Mouse (Mus musculus) thymus, postnatal 4 days (tissue): Measurements from ENCODE around the gene Tsku.

ENCODE experiments used
- DNase-seq: peaks from one replicate; pipeline ENCODE4 v3.0.0; 2021

Tsku gene

DNA sequence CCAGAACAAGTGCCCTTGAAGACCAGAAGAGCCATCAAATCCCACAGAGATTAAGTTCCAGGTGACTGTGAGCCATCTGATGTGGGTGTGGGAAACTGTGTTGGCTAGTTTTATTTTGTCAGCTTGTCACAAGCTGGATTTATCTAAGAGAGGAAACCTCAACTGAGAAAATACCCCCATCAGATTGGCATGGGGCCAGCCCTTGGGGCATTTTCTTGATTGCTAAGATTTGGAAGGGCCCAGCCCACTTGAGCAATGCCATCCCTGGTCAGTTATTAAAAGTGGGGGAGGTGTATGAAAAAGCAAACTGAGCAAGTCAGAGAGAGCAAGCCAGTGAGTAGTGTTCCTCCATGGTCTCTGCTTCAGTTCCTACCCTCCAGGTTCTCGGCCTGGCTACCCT lies 36.9 kb downstream of the Tsku start:
- no peak for DNase-seq

- no peak for DNase-seq
Observed at GRCm38 (mm10) chr7:98323288-98324019, 37.7 kb downstream of the Tsku start.

DNA sequence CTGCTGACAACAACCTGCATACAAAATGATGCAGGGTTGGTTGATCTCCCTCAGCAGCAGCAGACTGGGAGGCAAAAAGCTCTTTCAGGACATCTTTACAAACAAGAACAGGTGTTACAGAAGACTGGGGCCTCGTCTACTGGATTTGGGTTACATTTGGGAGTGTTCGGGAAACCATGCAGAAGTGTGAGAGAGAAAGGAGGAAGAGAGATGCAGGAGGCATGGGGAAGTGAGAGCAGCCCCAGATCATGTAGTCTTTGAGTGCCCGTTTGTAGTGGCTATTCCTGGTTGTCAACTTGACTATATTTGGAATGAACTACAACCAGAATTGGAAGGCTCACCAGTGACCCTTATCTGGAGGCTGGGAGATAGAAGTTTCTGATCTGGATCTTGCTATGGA lies 38.7 kb downstream of the Tsku start:
- DNase-seq = no peak

- no peak for DNase-seq
Observed at GRCm38 (mm10) chr7:98321083-98321482, 40.0 kb downstream of the Tsku start, which contains the start of gene Acer3. Gene Acer3, minus strand, starts transcription at chr7:98321208.

DNA sequence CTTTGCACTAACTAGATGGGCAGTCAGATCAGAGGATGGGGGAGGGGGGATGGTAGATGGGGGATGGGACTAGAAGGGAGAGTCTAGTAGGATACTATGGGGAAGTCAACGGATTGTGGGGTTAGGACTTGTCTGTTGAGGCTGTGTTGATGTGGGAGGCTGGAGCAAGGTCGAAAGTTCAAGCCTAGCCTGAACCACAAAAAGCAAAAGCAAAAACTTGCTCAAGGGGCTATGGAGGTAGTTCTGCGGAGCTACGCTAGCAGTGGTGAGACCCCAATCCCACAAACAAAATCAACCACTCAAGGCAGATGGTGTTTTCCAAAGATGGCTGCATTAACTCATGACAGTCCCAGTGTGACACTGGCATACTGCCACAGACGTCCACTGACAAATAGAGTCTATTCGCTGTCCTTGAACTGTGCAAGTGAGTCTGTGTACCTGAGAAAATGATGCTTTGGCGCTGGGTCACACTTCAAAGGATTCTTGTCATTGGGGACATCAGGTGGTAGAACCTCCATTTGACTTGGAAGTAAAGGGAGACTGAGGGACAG lies 41.0 kb downstream of the Tsku start:
- DNase-seq = no peak

DNA sequence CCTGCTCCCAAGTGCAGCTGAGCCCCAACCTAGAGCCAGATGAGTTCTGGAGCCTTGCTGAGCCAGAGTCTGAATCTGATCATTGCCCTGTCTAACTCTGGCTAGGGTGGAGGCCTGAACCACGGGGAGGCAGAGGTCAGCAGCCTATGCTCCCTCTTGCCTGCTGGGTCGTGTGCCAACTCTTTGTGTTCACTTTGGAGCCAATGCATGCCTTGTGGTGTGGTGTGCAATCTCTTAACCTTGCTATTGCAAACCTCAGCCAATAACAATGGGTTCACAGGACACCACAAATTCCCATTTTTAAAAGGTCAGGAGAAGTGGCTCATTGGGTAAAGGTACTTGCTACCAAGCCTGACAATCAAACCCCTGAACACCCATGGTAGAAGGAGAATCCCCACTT lies 44.6 kb downstream of the Tsku start:
- no peak for DNase-seq

- no peak for DNase-seq
Observed at GRCm38 (mm10) chr7:98315087-98315486, 46.0 kb downstream of the Tsku start.

DNA sequence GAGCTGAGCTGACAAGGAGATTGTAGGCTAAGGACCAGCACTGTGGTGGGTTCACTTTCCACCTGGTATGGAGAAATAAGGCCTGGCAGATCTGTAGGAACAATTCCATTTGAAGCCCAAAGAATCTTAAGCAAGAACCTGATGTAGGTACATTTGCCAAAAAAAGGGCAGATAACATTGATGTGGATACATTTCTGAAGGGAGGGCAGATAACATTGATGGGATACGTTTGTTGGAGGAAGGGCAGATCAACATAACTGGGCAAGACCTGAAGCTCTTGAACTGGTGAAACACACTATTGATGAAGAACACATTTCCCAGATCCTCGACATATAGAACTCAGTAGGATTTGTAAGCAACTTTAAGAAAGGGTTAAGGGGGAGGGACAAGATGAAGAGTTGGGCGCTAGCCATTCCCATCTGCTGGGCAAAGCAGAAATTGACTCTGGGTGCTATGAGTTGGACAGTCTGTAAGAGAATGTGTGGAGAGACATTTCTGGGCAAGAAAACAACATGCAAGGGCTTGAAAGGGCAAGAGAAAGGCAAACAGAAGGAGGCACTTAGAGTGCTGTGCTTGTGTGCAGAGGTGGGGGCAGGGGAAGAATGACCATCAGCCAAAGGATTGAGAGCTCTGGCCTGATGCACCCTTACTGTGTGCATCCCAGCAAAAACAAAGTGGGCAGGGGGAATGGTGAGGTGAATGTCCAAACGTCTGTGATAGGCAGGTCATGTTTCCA lies 48.8 kb downstream of the Tsku start:
- no peak for DNase-seq

DNA sequence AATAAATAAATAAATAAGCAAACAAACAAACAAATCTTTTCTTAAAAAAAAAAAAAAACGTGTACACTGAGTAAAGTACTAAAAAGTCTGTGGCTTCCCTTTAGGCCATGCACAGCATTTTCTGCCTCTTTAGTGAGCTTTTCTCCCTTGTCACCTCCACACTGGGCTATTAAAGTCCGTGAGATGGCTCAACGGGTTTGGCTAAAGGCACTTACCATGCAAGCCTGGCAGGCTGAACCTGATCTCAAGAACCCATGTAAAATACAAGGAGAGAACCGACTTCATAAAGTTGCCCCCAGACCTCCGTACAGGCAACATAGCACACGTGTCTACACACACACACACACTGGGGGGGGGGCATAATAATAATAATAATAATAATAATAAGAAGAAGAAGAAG lies 50.9 kb downstream of the Tsku start:
- DNase-seq = no peak

GRCm38 (mm10) chr7:98309219-98310030 lies 51.7 kb downstream of the Tsku start:
- DNase-seq = peak; percentile 98

DNA sequence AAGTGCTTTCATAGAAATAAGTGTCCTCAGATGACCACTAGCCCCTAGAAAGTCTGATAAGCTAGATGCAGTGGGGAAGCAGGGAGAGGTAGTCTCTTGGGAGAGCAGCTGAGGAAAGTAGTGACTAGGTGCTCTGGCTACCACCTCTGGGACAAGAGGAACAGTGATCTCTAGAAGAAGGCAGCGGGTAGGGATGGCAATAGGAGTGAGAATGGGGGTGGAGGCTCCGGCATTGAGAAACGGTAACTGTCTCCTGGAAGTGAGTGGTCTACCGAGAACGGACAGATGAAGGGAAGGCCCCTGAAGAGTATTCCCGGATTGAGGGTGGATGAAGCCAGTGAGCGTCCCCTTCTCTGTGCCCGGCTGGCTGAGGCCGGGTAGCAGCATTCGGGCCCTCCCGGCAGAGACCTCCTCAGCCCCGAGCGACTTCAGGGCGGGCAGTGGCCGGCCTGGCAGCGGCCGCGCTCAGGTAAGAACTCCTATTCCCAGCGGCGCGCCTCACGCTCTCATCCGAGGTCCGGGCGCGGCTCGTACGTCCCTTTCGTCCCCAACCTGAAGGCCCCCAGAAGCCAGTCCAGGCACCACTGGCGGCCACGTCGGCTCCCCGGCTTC lies 52.4 kb downstream of the Tsku start:
- DNase-seq = no peak

DNA sequence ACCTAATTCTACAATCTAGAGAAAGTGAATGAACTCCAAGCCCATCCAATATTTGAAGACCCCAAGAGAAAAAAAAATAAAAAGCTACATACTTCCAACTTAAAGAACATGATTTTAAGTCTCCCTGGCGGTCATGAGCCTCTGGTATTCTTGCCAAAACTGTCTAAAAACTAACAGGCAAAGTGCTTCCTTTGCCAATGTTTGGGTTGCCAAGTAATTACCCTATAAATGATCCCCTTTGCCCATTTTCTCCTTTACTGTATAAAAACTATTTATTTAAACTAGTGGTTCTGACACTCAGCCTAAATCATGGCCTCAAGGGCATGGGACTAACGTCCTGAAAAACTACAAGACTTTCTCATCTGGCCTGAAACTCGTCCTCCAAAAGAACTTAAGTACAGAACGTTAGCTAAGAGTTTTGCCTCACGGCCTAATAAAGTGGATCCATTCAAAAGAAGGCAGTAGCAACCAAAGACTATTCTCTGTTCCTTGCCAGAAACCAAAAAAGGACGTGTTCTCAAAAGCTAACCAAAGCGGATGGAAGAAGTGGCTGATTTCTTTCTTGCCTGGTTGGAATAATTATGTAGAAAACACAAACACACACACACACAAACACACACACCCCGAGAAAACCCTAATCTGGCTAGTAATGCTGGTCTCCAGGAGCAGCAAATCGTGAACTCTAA lies 53.1 kb downstream of the Tsku start:
- DNase-seq = no peak

DNA sequence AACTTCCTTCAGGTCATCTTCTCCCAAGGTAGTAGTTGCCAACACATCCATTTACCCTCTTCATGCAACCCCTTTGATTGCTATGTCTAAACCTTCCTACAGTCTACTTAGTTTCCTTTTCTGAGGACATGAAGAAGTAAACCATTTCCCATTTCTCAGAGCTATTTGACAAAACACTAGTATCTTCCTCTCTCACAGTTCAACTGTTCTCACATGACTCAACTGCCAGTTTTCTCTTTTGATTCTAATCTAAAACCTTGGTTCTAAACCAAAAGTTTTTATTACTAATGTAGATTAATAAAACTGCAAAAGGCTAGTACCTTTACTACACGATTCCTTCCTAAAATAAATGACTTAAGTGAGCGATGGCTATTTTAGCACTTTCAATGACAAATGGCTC lies 53.7 kb downstream of the Tsku start:
- DNase-seq = no peak
